Mouse (Mus musculus) cerebellum, adult 9-10 months (tissue): Measurements from ENCODE around the gene Zfp691.

Source experiments
- DNase-seq: peaks from one replicate; pipeline ENCODE4 v3.0.0; 2022

The Zfp691 gene

DNA sequence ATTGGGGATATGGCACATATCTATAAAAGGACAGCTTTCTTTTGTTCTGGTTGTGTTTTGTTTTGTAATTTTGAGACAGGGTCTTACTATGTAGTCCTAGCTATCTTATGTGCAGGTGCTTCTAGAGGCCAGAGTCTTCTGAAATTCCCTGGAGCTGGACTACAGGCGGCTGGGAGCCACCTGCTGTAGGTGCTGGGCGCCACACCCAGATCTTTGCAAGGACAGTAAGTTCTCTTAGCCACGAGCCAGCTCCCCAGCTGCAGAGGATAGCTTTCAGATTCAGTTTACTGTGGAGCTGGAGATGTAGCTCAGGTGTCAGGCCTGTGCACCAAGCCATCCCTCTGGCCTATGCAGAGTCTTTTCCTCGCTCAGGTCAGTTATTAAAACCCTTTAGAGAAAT, 6.9 kb downstream of the Zfp691 start:
- no peak for DNase-seq

DNA sequence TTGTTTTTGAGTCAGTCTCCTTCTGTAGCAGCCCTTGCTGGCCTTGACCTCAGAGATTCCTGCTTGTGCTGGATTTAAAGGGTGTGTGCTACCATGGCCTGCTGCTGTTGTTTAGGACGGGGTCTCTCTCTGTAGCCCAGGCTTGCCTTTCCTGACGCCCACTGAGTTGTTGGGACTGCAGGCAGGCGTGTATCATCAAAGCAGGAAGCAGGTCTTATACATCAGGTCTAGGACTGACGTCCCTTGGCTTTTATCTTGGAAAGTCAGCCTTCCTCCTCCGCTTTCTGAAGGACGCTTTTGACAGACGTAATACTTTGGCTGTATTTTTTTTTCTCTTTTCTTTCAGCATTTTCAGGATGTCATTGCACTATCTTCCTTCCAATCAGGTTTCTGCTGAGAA, 8.1 kb downstream of the Zfp691 start:
- DNase-seq = no peak

- no peak for DNase-seq
These were observed 11.0 kb downstream of the Zfp691 start for GRCm38 (mm10) chr4:119162990-119163389.

GRCm38 (mm10) chr4:119161358-119161757, 12.6 kb downstream of the Zfp691 start:
- DNase-seq = no peak

- DNase-seq = no peak
These were observed 16.1 kb downstream of the Zfp691 start for GRCm38 (mm10) chr4:119157891-119158290.

GRCm38 (mm10) chr4:119157186-119157585, 16.8 kb downstream of the Zfp691 start:
- peak; percentile 47 for DNase-seq

DNA sequence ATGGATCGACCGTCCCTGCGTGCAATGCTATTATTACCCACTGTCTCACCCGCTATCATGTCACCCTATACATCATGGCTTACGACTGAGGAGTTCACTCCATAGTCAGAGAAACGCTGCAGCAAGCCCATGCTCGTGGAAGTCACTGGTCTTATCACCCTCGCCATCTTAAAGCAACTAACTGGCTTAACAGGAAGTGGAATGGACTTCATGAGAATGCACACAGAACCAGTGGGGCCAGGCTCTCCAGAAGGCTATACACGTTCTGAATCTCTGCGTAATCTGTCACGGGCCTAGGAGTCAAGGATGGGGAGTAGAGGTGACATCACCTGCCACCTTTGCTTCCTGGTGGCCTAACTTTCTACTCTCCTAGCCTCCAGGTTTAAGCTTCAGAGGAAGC, 25.3 kb downstream of the Zfp691 start:
- no peak for DNase-seq

DNA sequence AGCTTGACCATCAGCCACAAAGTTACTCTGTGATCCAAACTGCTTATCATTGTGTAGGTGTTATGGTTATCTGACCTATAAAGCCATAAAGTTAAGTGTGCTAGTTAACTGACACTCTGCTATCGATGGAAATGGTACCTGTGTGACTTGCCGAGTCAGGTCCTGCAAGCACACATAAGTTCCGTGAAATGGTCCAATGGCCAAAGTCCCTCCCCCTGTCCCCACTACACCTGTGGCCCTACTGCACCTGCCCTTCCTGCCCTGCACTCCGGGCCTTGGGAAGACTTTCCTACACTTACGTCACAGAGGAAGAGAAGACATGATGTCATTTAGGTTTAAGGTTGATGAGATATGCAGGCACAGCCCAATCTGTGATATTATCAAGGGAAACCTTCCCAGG, 26.6 kb downstream of the Zfp691 start:
- no peak for DNase-seq

- no peak for DNase-seq
These were observed 27.2 kb downstream of the Zfp691 start for GRCm38 (mm10) chr4:119146816-119147215.

- DNase-seq = peak; percentile 39
These were observed 31.6 kb downstream of the Zfp691 start for GRCm38 (mm10) chr4:119142230-119142871.

DNA sequence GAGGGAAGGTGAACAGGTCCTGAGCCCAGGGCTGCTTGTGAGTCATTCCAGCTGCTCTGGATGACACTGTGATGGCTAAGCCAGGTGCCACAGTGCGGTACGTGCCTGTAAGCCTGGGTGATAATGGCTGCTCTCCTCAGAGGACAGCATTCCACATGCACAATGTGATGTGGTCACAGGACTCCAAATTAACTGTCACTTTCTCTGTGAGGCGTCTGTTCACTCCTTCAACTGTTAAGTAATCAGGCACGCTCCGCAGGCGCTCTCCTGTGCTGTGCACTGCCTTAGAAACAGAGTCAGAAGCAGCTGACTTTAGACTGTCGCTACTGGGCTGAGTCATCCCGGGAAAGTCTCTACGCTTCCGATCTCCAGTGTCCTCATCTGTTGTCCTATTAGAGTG, 32.8 kb downstream of the Zfp691 start:
- no peak for DNase-seq

GRCm38 (mm10) chr4:119140126-119140525, 33.9 kb downstream of the Zfp691 start:
- peak; percentile 36 for DNase-seq

DNA sequence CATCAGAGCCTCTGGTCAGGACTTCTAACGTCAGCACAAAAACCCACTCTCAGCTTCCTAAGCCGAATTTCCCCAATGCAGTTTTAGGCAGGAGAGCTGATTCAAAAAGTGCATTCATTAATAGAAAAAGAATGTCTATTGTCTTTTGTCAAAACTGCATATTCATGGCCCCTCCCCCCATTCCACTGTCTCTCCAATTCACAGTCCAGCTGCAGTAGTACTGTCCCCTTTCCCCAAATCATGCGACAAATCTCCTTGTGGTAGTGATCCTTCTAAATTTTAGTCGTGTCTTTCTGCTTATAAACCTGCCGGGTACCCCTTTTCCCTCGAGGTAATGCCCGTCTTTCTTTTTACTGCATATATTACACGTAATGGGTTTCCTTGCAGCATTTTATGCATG, 35.2 kb downstream of the Zfp691 start:
- DNase-seq = peak; percentile 31

GRCm38 (mm10) chr4:119138171-119138570, 35.8 kb downstream of the Zfp691 start:
- DNase-seq = peak; percentile 88

GRCm38 (mm10) chr4:119137313-119137712, 36.7 kb downstream of the Zfp691 start:
- no peak for DNase-seq

DNA sequence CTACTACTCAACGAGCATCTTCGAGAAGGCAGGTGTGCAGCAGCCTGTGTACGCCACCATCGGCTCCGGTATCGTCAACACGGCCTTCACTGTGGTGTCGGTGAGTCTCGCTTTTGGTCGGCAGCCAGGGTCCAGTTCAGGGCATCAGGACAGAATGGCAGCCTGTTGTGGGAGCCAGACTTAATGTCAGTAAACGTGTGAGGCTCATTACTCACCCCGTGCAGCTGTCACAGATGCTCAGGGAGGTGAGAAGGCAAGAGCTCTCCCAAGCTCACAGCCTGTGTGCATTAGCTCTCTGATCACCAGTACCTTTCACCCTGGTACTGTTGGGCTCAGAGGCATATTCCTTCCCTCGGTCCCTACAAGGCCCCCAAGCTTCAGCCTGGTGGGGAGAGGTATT, 40.1 kb downstream of the Zfp691 start:
- DNase-seq = no peak

DNA sequence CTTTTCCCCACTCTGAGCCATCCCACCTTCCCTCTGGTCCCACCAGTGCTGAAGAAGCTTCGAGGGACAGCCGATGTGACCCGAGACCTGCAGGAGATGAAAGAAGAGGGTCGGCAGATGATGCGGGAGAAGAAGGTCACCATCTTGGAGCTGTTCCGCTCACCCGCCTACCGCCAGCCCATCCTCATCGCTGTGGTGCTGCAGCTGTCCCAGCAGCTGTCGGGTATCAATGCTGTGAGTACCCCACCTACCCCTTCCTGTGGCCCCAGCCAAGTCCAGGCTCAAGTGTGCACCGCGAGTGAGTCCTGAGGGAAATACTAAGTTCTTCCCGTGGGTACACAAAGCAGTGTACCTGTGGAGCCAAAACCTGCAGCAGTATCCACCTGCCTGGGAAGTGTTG, 40.7 kb downstream of the Zfp691 start:
- no peak for DNase-seq

GRCm38 (mm10) chr4:119131189-119131910, 42.6 kb downstream of the Zfp691 start:
- no peak for DNase-seq

- DNase-seq = no peak
These were observed 44.9 kb downstream of the Zfp691 start for GRCm38 (mm10) chr4:119129096-119129495.

DNA sequence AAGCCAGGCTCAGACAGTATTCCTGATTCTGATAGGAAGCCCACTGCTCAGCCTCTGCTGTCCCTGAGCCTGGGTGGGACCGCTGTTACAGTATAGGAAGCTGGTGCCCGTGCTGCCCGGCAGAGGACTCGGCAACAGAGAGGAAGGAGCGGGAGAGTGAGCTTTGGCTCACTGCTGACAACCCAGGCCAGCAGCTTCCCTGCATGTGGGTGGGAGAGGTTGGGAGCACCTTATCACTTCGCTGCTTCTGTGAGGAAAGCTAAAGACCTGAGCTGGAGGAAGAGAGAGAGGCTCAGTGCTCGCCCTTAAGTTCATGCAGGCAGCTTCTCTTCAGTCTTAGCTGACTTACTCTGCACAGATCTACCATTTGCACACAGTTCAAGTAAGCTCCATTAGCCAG, 45.4 kb downstream of the Zfp691 start:
- no peak for DNase-seq

GRCm38 (mm10) chr4:119127229-119127628, 46.8 kb downstream of the Zfp691 start:
- DNase-seq = no peak

DNA sequence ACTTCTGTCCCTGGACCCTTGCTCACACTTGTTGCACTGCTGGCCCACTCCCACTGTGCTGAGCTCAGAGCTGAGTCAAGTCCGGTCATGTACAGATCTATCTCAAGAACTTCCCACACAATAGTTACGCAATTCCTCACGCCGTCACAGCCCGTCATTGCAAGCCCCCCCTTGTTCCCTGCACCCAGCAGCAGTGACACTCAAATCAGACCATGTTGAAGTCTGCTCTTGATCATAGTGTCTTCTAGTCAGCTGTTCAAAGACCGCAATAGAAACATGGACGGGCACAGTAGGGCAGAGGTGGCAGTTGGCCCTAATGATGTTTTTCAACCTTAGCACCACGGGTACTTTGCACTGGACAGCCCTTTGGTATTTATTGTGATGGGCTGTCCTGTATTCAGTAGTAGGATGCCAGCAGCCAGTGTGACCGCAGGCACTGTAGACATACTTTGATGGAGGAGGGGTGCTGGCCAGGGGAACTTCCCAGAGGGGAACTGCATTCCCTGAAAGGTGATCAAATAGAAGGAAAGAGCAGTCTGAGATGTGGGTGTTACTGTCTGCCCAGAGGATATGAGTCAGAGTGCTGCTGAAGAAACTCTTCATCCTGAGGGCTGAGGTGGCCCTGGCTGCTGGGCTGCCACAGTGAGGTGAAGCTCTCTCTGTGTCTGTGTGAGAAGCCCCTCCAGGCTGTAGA, 48.3 kb downstream of the Zfp691 start:
- no peak for DNase-seq

DNA sequence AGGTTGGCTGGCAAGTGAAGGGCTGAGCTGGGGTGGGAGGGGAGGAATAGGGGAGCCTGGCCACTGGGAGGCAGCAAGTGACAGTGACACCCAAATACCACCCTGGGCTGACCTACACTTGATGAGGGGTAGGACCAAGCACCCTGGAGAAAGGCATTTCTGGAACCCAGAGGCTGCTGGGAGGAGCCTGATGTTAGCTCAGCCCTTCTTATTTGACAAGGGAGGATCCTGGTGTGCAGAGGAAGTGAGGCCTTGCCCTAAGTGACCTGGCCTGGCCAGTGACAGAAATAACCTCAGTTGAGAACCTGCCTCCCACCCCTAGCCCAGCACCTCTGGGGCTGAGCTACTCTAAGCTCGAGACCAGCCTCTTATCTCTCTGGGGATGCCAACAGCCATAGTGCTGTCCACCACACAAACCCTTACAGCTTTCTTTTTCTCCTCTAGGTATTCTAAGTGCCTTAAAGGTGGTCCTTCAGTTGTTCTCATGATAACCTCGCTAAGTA, 49.2 kb downstream of the Zfp691 start:
- DNase-seq = no peak

DNA sequence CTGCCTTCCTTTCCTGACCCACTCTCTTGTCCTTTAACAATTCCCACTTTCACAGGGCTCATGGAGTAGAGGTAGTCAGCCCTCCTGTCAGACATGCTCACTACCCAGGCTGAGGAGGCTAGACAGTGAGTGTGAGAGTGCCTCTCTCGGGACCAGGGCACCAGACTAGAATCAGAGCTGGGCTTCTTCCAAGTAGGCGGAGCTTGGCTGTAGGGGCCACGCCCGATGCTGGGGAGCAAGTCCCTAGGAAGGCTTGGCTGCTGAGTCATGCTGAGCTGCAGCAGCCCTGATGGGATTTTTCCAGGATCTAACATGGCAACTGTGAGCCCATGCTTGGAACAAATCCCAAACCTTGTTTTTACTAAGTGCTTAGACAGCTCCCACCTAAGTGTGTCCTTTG, 52.7 kb downstream of the Zfp691 start:
- no peak for DNase-seq
